Mouse (Mus musculus) spleen, adult 10 weeks (tissue): ENCODE measurements around the gene Ubap2. TPM values are rescaled to one million over a fixed set of nuclear protein-coding genes. Genes with fewer than 3 reads are reported as not detected.

Experiments used
- polyA plus RNA-seq: library from polyadenylated mRNA; stranded (reverse); fragments of 350-450 nt; fragmentation: Illumina TruSeq; extraction: RNeasy Lipid Tissue Mini Kit (QIAGEN cat#74804); gene quantifications from one replicate; pipeline ENCODE4 v1.2.3, GENCODE M21; 2015; ENCODE audit warnings: low replicate concordance; ENCODE audit not compliant: insufficient read depth

Ubap2 gene
- polyA plus RNA-seq = 28.3 TPM

GRCm38 (mm10) chr4:41274980-41275850 is at the start of gene Ubap2:
Gene Ubap2 (minus strand): TSS chr4:41275144.

GRCm38 (mm10) chr4:41314141-41315129 is 39.5 kb upstream of the Ubap2 start, which contains the start of gene Dcaf12:
Gene Dcaf12 (minus strand): TSS chr4:41314889.

Other genes with a start within 250 kb of the Ubap2 start
- 0.18 TPM for gene Aqp7, start 227.0 kb downstream of the Ubap2 start, polyA plus RNA-seq
- gene Aqp3, start 177.0 kb downstream of the Ubap2 start, polyA plus RNA-seq = 1.0 TPM
- 11.7 TPM for gene Nol6, start 150.7 kb downstream of the Ubap2 start, polyA plus RNA-seq
- 209 TPM for gene Ube2r2, start 139.4 kb downstream of the Ubap2 start, polyA plus RNA-seq
- 92.7 TPM for gene Dcaf12, start 39.7 kb upstream of the Ubap2 start, polyA plus RNA-seq
- 58.5 TPM for gene Ubap1, start 73.9 kb upstream of the Ubap2 start, polyA plus RNA-seq
- gene Kif24, start 189.7 kb upstream of the Ubap2 start, polyA plus RNA-seq = 3.5 TPM
- gene Nudt2, start 190.0 kb upstream of the Ubap2 start, polyA plus RNA-seq = 14.7 TPM
- gene AI464131, start 227.9 kb upstream of the Ubap2 start, polyA plus RNA-seq = 1.3 TPM
- not detected for gene 1110017D15Rik, start 242.2 kb upstream of the Ubap2 start, polyA plus RNA-seq